Mouse (Mus musculus) hindbrain, embryonic 11.5 days (tissue): ENCODE data around the gene Hoxa7. TPM values are rescaled to one million over a fixed set of nuclear protein-coding genes. Genes with fewer than 3 reads are reported as not detected.

Experiments used
- ATAC-seq: fragments of 200-750 bp; cut with Nextera tagmentation; 2 replicates; pipeline ENCODE4 v1.8.0; 2017; ENCODE audit warnings: mild to moderate bottlenecking, moderate TSS enrichment, moderate library complexity; ENCODE audit not compliant: low FRiP score
- DNase-seq: peaks from one replicate; pipeline ENCODE4 v3.0.0-alpha.2; 2015; ENCODE audit warnings: low spot score
- H3K27ac ChIP-seq: fragments of 300-500 bp; sonication (generic); 2 replicates; pipeline ENCODE4 v1.5.1; 2014; ENCODE audit warnings: mild to moderate bottlenecking, low read depth, low read length
- H3K27me3 ChIP-seq: fragments of 300-500 bp; sonication (generic); 2 replicates; pipeline ENCODE4 v1.6.1; 2014; ENCODE audit warnings: mild to moderate bottlenecking, low read length, moderate library complexity, mixed read lengths; ENCODE audit not compliant: control insufficient read depth, insufficient read depth
- H3K36me3 ChIP-seq: fragments of 300-500 bp; sonication (generic); 2 replicates; pipeline ENCODE4 v1.6.1; 2014; ENCODE audit warnings: mild to moderate bottlenecking, low read length, moderate library complexity, mixed read lengths; ENCODE audit not compliant: control insufficient read depth, insufficient read depth
- H3K4me1 ChIP-seq: fragments of 300-500 bp; sonication (generic); replicated peaks from 2 replicates; pipeline ENCODE4 v1.6.1; 2014; ENCODE audit warnings: low read length, mixed read lengths; ENCODE audit not compliant: control insufficient read depth, insufficient read depth
- H3K4me2 ChIP-seq: fragments of 300-500 bp; sonication (generic); replicated peaks from 2 replicates; pipeline ENCODE4 v1.6.1; 2014; ENCODE audit warnings: mild to moderate bottlenecking, low read depth, low read length
- H3K4me3 ChIP-seq: fragments of 300-500 bp; sonication (generic); 2 replicates; pipeline ENCODE4 v1.5.1; 2014; ENCODE audit warnings: low read depth, low read length
- H3K9ac ChIP-seq: fragments of 300-500 bp; sonication (generic); 2 replicates; pipeline ENCODE4 v1.6.1; 2014; ENCODE audit warnings: low read depth, low read length
- H3K9me3 ChIP-seq: fragments of 300-500 bp; sonication (generic); 2 replicates; pipeline ENCODE4 v1.6.1; 2016; ENCODE audit warnings: low read length; ENCODE audit not compliant: control insufficient read depth
- WGBS: fragments of 180-500 bp; shearing (Covaris S2); extraction: QIAGEN DNeasy Blood & Tissue Kit; methylation state at CpG from one replicate; pipeline ENCODE4 v1.1.7; 2014; 5-methylcytosine and 5-hydroxymethylcytosine counted together
- polyA plus RNA-seq: library from polyadenylated mRNA; unstranded; fragments of >200 nt; fragmentation: Nextera tagmentation; extraction: Ambion mirVana; gene quantifications from 2 replicates; pipeline ENCODE4 v1.2.1, GENCODE M21; 2014

Gene Hoxa7
- polyA plus RNA-seq, 1 experiment from 2014 or later: 0.34 TPM

GRCm38 (mm10) chr6:52170166-52170897, 51.3 kb downstream of the Hoxa7 start:
- DNase-seq: peak; percentile 78
- Histone ChIP-seq H3K4me2 (peak overlapping the region; percentile 88), H3K27ac (peak overlapping the region; percentile 100), H3K4me3 (peak overlapping the region; percentile 76), H3K9me3 (no peaks in the 10 kb centered on the region), H3K4me1 (peaks cover 8% of the 10 kb centered on the region; the same call in 1 of the 2 replicates), H3K27me3 (peaks cover 47% of the 10 kb centered on the region), H3K9ac (peak overlapping the region; percentile 68), H3K36me3 (no peaks in the 10 kb centered on the region)
- ATAC-seq: peak; percentile 30
- 2% methylated on average over 39 of the region's 40 CpGs for WGBS

DNA sequence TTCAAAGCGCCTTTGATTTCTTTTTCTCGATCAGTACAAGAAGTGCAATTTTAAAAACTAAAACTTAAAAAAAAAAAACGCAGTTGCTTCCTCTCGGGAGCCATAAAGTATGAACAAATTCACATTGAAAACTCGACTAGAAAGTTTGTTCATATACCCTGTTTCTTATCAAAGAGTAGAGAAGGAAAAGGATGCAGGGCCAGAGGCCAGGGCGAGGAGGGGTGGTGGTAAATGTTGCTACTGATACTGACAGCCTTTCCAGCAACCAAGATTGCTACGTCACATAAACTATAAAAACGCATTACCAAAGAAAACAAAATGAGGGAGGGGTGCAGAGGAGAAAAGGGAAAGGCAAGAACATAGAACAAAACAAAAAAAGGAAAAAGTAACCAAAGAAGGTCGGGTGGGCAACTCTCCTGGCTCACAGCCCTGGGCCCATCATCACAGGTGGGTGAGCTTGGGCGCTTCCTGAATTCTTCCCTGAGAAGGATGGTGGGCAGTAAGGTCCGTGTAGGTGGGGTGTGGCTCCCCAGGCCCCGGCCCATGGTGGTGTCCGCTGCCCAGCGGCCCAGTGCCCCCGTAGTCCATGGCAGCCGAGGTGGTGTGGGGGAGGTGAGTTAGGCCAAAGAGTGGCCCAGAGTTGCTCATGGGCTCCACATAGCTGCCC, 52.0 kb downstream of the Hoxa7 start:
- Histone ChIP-seq H3K4me2 (peak overlapping the region; percentile 88), H3K27me3 (peaks cover 45% of the 10 kb centered on the region), H3K9ac (peak overlapping the region; percentile 68), H3K4me3 (peak overlapping the region; percentile 76), H3K4me1 (peaks cover 8% of the 10 kb centered on the region; the same call in 1 of the 2 replicates), H3K36me3 (no peaks in the 10 kb centered on the region), H3K9me3 (no peaks in the 10 kb centered on the region), H3K27ac (peak overlapping the region; percentile 100)
- no peak for ATAC-seq
- DNase-seq: no peak
- 7% methylated on average over 16 of the region's 16 CpGs for WGBS

- Histone ChIP-seq H3K4me2 (peak overlapping the region; percentile 88), H3K4me3 (peak overlapping the region; percentile 76), H3K27me3 (peaks cover 43% of the 10 kb centered on the region)
These were observed 53.2 kb downstream of the Hoxa7 start for GRCm38 (mm10) chr6:52168191-52169055.

GRCm38 (mm10) chr6:52167736-52168161, 53.9 kb downstream of the Hoxa7 start:
- Histone ChIP-seq H3K27ac (peak overlapping the region; percentile 100), H3K4me3 (peak overlapping the region; percentile 76)

More at GRCm38 (mm10) chr6:52168191-52169055, 53.2 kb downstream of the Hoxa7 start:
- WGBS: 1% methylated on average over 42 of the region's 42 CpGs
- Histone ChIP-seq H3K9ac (peak overlapping the region; percentile 98), H3K9me3 (no peaks in the 10 kb centered on the region), H3K27ac (peak overlapping the region; percentile 100), H3K36me3 (no peaks in the 10 kb centered on the region), H3K4me1 (peaks cover 8% of the 10 kb centered on the region; the same call in 1 of the 2 replicates)
- ATAC-seq (no peak), DNase-seq (peak; percentile 76)

DNA sequence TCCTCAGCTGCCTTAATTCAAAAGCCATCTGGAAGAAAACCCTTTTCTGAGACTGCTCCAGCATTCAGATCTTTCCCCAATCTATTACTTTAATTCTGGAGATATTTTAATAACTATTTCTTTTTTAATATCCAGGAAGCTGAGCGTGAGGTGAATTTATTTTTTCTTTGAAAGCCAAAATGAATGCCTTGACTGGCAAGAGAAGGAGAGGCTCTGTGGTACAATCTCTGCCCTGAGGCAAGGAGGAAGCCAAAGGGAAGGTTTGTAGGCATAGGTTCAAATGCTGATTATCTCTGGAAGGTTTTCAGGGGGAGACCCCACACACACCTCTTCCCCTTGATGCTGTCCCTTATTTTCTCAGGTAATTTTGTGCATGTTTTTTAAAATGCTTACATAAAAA, 54.5 kb downstream of the Hoxa7 start:
- Histone ChIP-seq H3K4me3 (peak overlapping the region; percentile 76), H3K27me3 (peaks cover 34% of the 10 kb centered on the region), H3K9ac (peak overlapping the region; percentile 98), H3K27ac (peak overlapping the region; percentile 100), H3K9me3 (no peaks in the 10 kb centered on the region), H3K4me2 (peak overlapping the region; percentile 88), H3K36me3 (no peaks in the 10 kb centered on the region), H3K4me1 (peaks cover 5% of the 10 kb centered on the region; the same call in 1 of the 2 replicates)
- DNase-seq: no peak
- no peak for ATAC-seq
- WGBS: 0% methylated on average over 1 of the region's 1 CpGs

More at GRCm38 (mm10) chr6:52167736-52168161, 53.9 kb downstream of the Hoxa7 start:
- WGBS: under 1% methylated on average over 14 of the region's 14 CpGs
- H3K36me3 ChIP-seq: no peaks in the 10 kb centered on the region
- peak overlapping the region; percentile 98 for H3K9ac ChIP-seq
- H3K27me3 ChIP-seq: peaks cover 38% of the 10 kb centered on the region
- ATAC-seq (no peak), DNase-seq (peak; percentile 72)
- peaks cover 5% of the 10 kb centered on the region; the same call in 1 of the 2 replicates for H3K4me1 ChIP-seq
- H3K9me3 ChIP-seq: no peaks in the 10 kb centered on the region
- H3K4me2 ChIP-seq: peak overlapping the region; percentile 88

DNA sequence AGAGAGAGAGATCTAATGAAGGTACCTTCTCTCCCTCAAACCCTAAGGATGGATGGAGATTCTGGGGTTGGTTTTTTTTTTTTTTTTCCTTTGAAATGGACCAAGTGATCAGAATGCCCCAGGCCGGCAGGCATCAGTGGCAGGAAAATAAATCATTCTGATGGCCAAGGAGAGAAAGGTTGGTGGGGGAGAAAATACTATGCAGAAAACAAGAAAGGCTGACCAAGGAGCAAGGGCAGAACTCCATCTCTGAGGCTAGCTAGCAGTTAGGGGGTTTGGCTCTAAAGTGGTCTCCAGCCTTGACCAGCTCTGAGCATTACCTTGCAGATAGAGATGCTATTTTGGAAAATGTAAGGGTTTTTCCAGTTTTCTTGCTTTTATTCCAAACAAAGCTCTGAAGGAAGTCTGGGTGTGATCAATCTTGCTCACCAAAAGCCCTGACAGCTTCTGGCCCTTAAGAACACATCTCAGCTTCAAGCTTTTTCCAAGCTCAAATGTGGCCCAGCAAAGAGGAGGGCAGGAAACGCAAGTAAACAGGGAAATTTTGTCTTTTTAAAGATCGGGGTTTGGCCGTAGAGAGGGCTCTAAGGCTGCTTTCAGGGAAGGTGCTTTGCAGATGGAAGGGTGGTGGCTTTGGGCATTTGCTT, 55.1 kb downstream of the Hoxa7 start:
- 4% methylated on average over 4 of the region's 4 CpGs for WGBS
- Histone ChIP-seq H3K9me3 (no peaks in the 10 kb centered on the region), H3K9ac (peak overlapping the region; percentile 98), H3K36me3 (no peaks in the 10 kb centered on the region), H3K27me3 (peaks cover 30% of the 10 kb centered on the region), H3K27ac (peak overlapping the region; percentile 100), H3K4me1 (peaks cover 5% of the 10 kb centered on the region; the same call in 1 of the 2 replicates), H3K4me3 (peak overlapping the region; percentile 76), H3K4me2 (peak overlapping the region; percentile 88)
- no peak for ATAC-seq
- peak; percentile 60 for DNase-seq

- Histone ChIP-seq H3K9ac (peak overlapping the region; percentile 98), H3K4me3 (peak overlapping the region; percentile 76), H3K4me1 (peaks cover 2% of the 10 kb centered on the region; the same call in 1 of the 2 replicates), H3K27me3 (peaks cover 24% of the 10 kb centered on the region), H3K9me3 (no peaks in the 10 kb centered on the region), H3K36me3 (no peaks in the 10 kb centered on the region), H3K4me2 (peak overlapping the region; percentile 88), H3K27ac (peak overlapping the region; percentile 100)
- under 1% methylated on average over 28 of the region's 28 CpGs for WGBS
- no peak for ATAC-seq
- peak; percentile 71 for DNase-seq
These were observed 55.9 kb downstream of the Hoxa7 start for GRCm38 (mm10) chr6:52165441-52166370.
